Mouse (Mus musculus): Measurements from ENCODE around the gene Hs6st3. TPM values are rescaled to one million over a fixed set of nuclear protein-coding genes. Genes with fewer than 3 reads are reported as not detected.

The Hs6st3 gene
- polyA plus RNA-seq, 1 experiment from 2014 or later: 0.11 TPM

DNA sequence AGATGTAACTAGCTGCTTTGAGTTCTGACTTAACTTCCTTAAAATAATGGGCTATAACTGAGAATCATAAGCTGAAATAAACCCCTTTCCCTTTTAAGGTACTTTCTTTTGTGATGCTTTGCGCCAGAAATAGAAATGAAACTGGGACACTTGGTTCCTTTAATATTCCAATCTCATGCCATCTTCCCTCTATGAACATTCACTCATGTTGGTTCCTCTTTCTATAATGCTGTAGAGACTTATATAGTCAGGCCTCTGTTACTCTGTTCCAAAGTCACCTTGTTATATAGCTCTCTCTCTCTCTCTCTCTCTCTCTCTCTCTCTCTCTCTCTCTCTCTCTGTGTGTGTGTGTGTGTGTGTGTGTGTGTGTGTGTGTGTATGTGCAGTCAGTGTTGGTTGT, 504.7 kb downstream of the Hs6st3 start:
- no peaks in the 10 kb centered on the region for H3K9me3 ChIP-seq (ENCODE audit: control insufficient read depth, low read length)
- 79% methylated on average over 1 of the region's 1 CpGs for WGBS

DNA sequence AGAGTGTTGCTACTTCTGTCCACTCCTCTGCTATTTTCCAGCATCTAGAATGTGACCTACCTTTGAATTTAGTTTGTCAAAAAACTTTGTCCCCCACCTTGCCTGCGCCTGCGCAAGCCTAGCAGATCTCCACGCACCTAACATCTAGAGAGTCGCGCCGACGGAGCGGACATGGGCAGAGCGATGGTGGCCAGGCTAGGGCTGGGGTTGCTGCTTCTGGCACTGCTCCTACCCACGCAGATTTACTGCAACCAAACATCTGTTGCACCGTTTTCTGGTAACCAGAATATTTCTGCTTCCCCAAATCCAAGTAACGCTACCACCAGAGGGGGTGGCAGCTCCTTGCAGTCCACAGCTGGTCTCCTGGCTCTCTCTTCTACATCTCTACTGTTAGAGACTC, 505.7 kb downstream of the Hs6st3 start:
- Histone ChIP-seq H3K4me3 (ENCODE audit: control insufficient read depth in 1 of 2, insufficient read depth in 1 of 2, low read depth in 1 of 2, low read length in 2 of 2) (no peak overlapping the region), H3K27me3 (ENCODE audit: control insufficient read depth, insufficient read depth, low read length) (no peaks in the 10 kb centered on the region), H3K9ac (ENCODE audit: low read length) (no peak overlapping the region), H3K4me2 (ENCODE audit: low read length) (no peak overlapping the region), H3K27ac (replicated peaks in 1 of 2; ENCODE audit: control insufficient read depth in 1 of 2, insufficient read depth in 1 of 2, low read depth in 2 of 2, low read length in 2 of 2) (no peak overlapping the region), H3K9me3 (ENCODE audit: control insufficient read depth, low read length) (no peaks in the 10 kb centered on the region), H3K36me3 (ENCODE audit: control insufficient read depth, insufficient read depth, low read length) (no peaks in the 10 kb centered on the region), H3K4me1 (ENCODE audit: control insufficient read depth in 2 of 2, insufficient read depth in 2 of 2, low read length in 2 of 2) (no peaks in the 10 kb centered on the region)
- ATAC-seq (ENCODE audit: insufficient number of reproducible peaks, insufficient read depth, low FRiP score, low read depth): no peak
- WGBS: 89% methylated on average over 12 of the region's 12 CpGs

More for the DNA sequence above, 504.7 kb downstream of the Hs6st3 start:
- no peak overlapping the region for H3K4me2 ChIP-seq (ENCODE audit: low read length)
- no peak overlapping the region for H3K9ac ChIP-seq (ENCODE audit: low read length)
- no peak overlapping the region for H3K27ac ChIP-seq (replicated peaks in 1 of 2; ENCODE audit: control insufficient read depth in 1 of 2, insufficient read depth in 1 of 2, low read depth in 2 of 2, low read length in 2 of 2)
- H3K4me3 ChIP-seq (ENCODE audit: control insufficient read depth in 1 of 2, insufficient read depth in 1 of 2, low read depth in 1 of 2, low read length in 2 of 2): no peak overlapping the region
- no peaks in the 10 kb centered on the region for H3K36me3 ChIP-seq (ENCODE audit: control insufficient read depth, insufficient read depth, low read length)
- no peak for ATAC-seq (ENCODE audit: insufficient number of reproducible peaks, insufficient read depth, low FRiP score, low read depth)
- no peaks in the 10 kb centered on the region for H3K27me3 ChIP-seq (ENCODE audit: control insufficient read depth, insufficient read depth, low read length)
- H3K4me1 ChIP-seq (ENCODE audit: control insufficient read depth in 2 of 2, insufficient read depth in 2 of 2, low read length in 2 of 2): no peaks in the 10 kb centered on the region

DNA sequence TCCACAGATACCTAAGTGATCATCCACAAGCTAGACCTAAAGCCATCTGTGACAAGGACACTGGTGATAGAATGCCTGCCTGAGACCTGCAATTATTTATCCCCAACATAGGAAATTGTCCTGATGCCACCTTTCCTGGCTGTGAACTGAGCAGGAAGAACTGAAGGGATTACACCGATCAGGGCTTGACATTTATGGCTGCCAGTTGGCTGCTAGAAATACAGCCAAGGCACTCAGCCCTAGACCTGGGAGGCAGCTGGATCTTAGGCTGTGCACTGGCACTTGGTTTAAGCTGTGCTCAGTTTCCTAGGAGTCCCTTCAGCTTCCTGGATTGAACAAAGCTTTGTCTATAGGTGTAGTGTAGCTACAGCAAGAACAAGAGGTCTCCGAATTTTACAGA, 518.8 kb downstream of the Hs6st3 start:
- no peaks in the 10 kb centered on the region for H3K36me3 ChIP-seq (ENCODE audit: control insufficient read depth, insufficient read depth, low read length)
- no peaks in the 10 kb centered on the region for H3K9me3 ChIP-seq (ENCODE audit: control insufficient read depth, low read length)
- H3K4me2 ChIP-seq (ENCODE audit: low read length): no peak overlapping the region
- no peak overlapping the region for H3K27ac ChIP-seq (replicated peaks in 1 of 2; ENCODE audit: control insufficient read depth in 1 of 2, insufficient read depth in 1 of 2, low read depth in 2 of 2, low read length in 2 of 2)
- H3K4me3 ChIP-seq (ENCODE audit: control insufficient read depth in 1 of 2, insufficient read depth in 1 of 2, low read depth in 1 of 2, low read length in 2 of 2): no peak overlapping the region
- no peak overlapping the region for H3K9ac ChIP-seq (ENCODE audit: low read length)
- WGBS: 78% methylated on average over 2 of the region's 2 CpGs
- no peaks in the 10 kb centered on the region for H3K27me3 ChIP-seq (ENCODE audit: control insufficient read depth, insufficient read depth, low read length)
- ATAC-seq (ENCODE audit: insufficient number of reproducible peaks, insufficient read depth, low FRiP score, low read depth): no peak
- H3K4me1 ChIP-seq (ENCODE audit: control insufficient read depth in 2 of 2, insufficient read depth in 2 of 2, low read length in 2 of 2): no peaks in the 10 kb centered on the region

DNA sequence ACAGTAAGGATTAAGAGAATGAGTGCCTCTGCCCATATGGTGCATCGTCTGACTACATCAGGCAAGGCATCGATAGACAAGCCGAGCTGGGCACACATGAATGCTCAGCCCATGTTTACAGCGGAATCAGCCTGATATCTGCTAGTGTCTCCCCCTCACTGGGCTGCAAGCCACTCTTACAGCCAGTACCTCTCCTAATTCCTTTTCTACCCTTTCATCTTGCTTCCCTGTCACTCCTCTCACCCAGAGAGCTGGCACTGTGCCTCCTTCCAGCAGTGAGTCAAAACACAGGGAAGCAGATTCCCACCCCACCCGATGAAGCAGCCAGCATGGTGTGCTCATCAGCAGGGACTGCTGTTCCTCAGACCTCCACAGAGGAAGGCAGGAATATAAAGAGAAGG, 527.6 kb downstream of the Hs6st3 start:
- Histone ChIP-seq H3K9me3 (ENCODE audit: control insufficient read depth, low read length) (no peaks in the 10 kb centered on the region), H3K27ac (replicated peaks in 1 of 2; ENCODE audit: control insufficient read depth in 1 of 2, insufficient read depth in 1 of 2, low read depth in 2 of 2, low read length in 2 of 2) (no peak overlapping the region), H3K36me3 (ENCODE audit: control insufficient read depth, insufficient read depth, low read length) (no peaks in the 10 kb centered on the region), H3K4me1 (ENCODE audit: control insufficient read depth in 2 of 2, insufficient read depth in 2 of 2, low read length in 2 of 2) (no peaks in the 10 kb centered on the region), H3K4me3 (ENCODE audit: control insufficient read depth in 1 of 2, insufficient read depth in 1 of 2, low read depth in 1 of 2, low read length in 2 of 2) (no peak overlapping the region), H3K4me2 (ENCODE audit: low read length) (no peak overlapping the region), H3K9ac (ENCODE audit: low read length) (no peak overlapping the region), H3K27me3 (ENCODE audit: control insufficient read depth, insufficient read depth, low read length) (no peaks in the 10 kb centered on the region)
- no peak for ATAC-seq (ENCODE audit: insufficient number of reproducible peaks, insufficient read depth, low FRiP score, low read depth)
- 53% methylated on average over 5 of the region's 5 CpGs for WGBS

DNA sequence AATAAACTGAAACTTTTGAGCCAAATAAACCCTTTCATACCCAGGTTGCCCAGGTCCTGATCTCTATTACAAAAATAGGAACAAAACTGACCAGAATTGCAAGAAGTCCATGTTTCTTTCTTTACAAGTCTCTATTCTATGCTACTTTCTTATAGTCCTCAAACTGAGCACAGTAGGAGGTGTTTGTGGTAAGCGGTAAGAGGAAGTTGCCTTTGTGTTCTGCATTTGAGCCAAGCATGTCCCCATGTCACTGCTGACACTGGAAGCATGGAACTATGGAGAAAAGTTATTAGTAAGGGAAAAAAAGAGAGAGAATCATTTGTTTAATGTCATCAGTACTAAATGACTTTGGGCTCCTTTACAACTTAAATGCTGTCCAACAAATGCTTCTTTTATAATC, 529.3 kb downstream of the Hs6st3 start:
- WGBS: 72% methylated on average over 1 of the region's 1 CpGs
- H3K9ac ChIP-seq (ENCODE audit: low read length): no peak overlapping the region

DNA sequence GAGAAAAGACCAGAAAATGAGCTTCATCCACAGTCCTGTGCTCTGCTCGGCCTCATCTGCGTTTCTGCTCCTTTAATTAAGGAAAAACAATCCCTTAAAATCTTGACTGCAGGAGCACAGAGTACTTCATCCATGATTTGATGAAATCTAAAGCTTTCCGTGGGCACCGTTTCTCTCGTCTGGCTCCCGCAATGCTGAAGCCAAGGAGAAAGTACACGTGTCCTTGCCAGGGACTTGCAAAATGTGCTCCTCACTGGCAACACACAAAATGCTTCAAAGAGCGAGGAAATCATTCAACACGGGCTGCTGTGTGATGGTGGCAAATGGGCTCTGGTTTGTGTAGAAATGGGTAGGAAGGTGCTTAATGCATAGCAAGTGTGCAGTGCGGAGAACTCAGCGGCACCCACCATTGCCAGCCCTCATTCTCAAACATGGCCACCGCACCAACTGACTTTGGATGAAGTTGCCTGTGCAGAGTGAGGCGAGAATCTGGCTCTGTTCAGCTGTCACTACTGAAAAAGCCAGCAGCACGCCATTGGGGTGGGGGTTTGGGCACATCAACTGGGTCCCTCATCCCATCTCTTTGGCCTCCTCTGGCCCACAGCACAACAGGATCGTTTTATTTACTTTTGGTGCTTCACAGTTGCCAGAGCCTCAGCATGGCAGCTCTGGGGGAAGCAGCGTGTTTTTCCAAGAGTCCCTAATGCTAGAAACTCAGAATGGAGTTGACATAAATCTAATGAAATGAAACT, 532.9 kb downstream of the Hs6st3 start:
- no peaks in the 10 kb centered on the region for H3K27me3 ChIP-seq (ENCODE audit: control insufficient read depth, insufficient read depth, low read length)
- no peak for ATAC-seq (ENCODE audit: insufficient number of reproducible peaks, insufficient read depth, low FRiP score, low read depth)
- no peak overlapping the region for H3K9ac ChIP-seq (ENCODE audit: low read length)
- H3K4me1 ChIP-seq (ENCODE audit: control insufficient read depth in 2 of 2, insufficient read depth in 2 of 2, low read length in 2 of 2): no peaks in the 10 kb centered on the region
- 82% methylated on average over 16 of the region's 16 CpGs for WGBS
- no peak overlapping the region for H3K4me3 ChIP-seq (ENCODE audit: control insufficient read depth in 1 of 2, insufficient read depth in 1 of 2, low read depth in 1 of 2, low read length in 2 of 2)
- no peaks in the 10 kb centered on the region for H3K36me3 ChIP-seq (ENCODE audit: control insufficient read depth, insufficient read depth, low read length)
- H3K9me3 ChIP-seq (ENCODE audit: control insufficient read depth, low read length): no peaks in the 10 kb centered on the region
- H3K27ac ChIP-seq (replicated peaks in 1 of 2; ENCODE audit: control insufficient read depth in 1 of 2, insufficient read depth in 1 of 2, low read depth in 2 of 2, low read length in 2 of 2): no peak overlapping the region
- no peak overlapping the region for H3K4me2 ChIP-seq (ENCODE audit: low read length)

More for the DNA sequence above, 529.3 kb downstream of the Hs6st3 start:
- no peaks in the 10 kb centered on the region for H3K9me3 ChIP-seq (ENCODE audit: control insufficient read depth, low read length)
- H3K27ac ChIP-seq (replicated peaks in 1 of 2; ENCODE audit: control insufficient read depth in 1 of 2, insufficient read depth in 1 of 2, low read depth in 2 of 2, low read length in 2 of 2): no peak overlapping the region
- no peak for ATAC-seq (ENCODE audit: insufficient number of reproducible peaks, insufficient read depth, low FRiP score, low read depth)
- H3K4me1 ChIP-seq (ENCODE audit: control insufficient read depth in 2 of 2, insufficient read depth in 2 of 2, low read length in 2 of 2): no peaks in the 10 kb centered on the region
- no peaks in the 10 kb centered on the region for H3K36me3 ChIP-seq (ENCODE audit: control insufficient read depth, insufficient read depth, low read length)
- H3K4me2 ChIP-seq (ENCODE audit: low read length): no peak overlapping the region
- H3K4me3 ChIP-seq (ENCODE audit: control insufficient read depth in 1 of 2, insufficient read depth in 1 of 2, low read depth in 1 of 2, low read length in 2 of 2): no peak overlapping the region
- H3K27me3 ChIP-seq (ENCODE audit: control insufficient read depth, insufficient read depth, low read length): no peaks in the 10 kb centered on the region

DNA sequence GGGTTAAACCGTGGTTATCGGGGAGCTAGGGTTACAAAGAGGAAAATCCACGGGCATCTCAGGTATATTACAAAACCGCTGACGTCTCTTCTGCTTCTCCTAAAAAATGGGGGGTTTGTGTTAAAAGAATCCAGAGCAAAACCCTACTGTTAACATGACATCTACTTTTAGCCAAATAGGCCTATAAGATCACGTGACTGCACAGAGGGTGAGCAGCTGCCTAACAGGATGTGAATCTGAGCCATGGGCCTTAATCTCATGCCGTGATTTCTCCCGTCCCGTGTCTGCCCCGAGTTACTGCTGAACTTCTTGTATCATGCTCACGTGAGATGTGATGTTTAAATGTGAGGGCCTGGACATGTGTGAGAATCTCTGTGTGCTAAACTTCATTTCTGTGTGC, 540.4 kb downstream of the Hs6st3 start:
- no peaks in the 10 kb centered on the region for H3K27me3 ChIP-seq (ENCODE audit: control insufficient read depth, insufficient read depth, low read length)
- no peak overlapping the region for H3K27ac ChIP-seq (replicated peaks in 1 of 2; ENCODE audit: control insufficient read depth in 1 of 2, insufficient read depth in 1 of 2, low read depth in 2 of 2, low read length in 2 of 2)
- 83% methylated on average over 11 of the region's 11 CpGs for whole genome bisulfite sequencing
- no peak overlapping the region for H3K9ac ChIP-seq (ENCODE audit: low read length)
- H3K4me3 ChIP-seq (ENCODE audit: control insufficient read depth in 1 of 2, insufficient read depth in 1 of 2, low read depth in 1 of 2, low read length in 2 of 2): no peak overlapping the region
- no peaks in the 10 kb centered on the region for H3K9me3 ChIP-seq (ENCODE audit: control insufficient read depth, low read length)
- no peaks in the 10 kb centered on the region for H3K4me1 ChIP-seq (ENCODE audit: control insufficient read depth in 2 of 2, insufficient read depth in 2 of 2, low read length in 2 of 2)
- no peak overlapping the region for H3K4me2 ChIP-seq (ENCODE audit: low read length)
- ATAC-seq (ENCODE audit: insufficient number of reproducible peaks, insufficient read depth, low FRiP score, low read depth): no peak
- no peaks in the 10 kb centered on the region for H3K36me3 ChIP-seq (ENCODE audit: control insufficient read depth, insufficient read depth, low read length)

DNA sequence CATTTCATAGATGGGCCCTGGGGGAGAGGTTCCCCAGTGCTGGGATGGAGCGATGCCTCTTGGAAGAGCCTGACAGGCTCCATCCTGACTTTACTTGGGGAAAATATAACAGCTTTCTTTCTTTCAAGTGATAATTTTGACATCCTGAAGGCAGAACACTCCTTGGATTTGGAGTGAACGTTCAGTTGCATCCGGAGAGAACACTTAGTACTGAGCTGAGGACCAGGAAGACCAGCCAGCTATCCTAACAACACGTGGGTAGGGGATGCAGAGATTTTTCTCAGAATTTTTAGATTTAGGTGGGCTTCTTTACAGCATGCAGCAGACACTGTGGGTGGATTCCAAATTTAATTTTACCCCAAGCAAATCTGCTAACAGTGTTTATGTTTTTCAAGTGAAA, 541.9 kb downstream of the Hs6st3 start:
- H3K4me1 ChIP-seq (ENCODE audit: control insufficient read depth in 2 of 2, insufficient read depth in 2 of 2, low read length in 2 of 2): no peaks in the 10 kb centered on the region
- no peak overlapping the region for H3K4me2 ChIP-seq (ENCODE audit: low read length)
- no peaks in the 10 kb centered on the region for H3K36me3 ChIP-seq (ENCODE audit: control insufficient read depth, insufficient read depth, low read length)
- no peaks in the 10 kb centered on the region for H3K27me3 ChIP-seq (ENCODE audit: control insufficient read depth, insufficient read depth, low read length)
- H3K9me3 ChIP-seq (ENCODE audit: control insufficient read depth, low read length): no peaks in the 10 kb centered on the region
- ATAC-seq (ENCODE audit: insufficient number of reproducible peaks, insufficient read depth, low FRiP score, low read depth): no peak
- H3K9ac ChIP-seq (ENCODE audit: low read length): no peak overlapping the region
- 76% methylated on average over 4 of the region's 4 CpGs for WGBS
- no peak overlapping the region for H3K27ac ChIP-seq (replicated peaks in 1 of 2; ENCODE audit: control insufficient read depth in 1 of 2, insufficient read depth in 1 of 2, low read depth in 2 of 2, low read length in 2 of 2)
- H3K4me3 ChIP-seq (ENCODE audit: control insufficient read depth in 1 of 2, insufficient read depth in 1 of 2, low read depth in 1 of 2, low read length in 2 of 2): no peak overlapping the region
